Mouse (Mus musculus): ENCODE measurements around the gene Dqx1.

- TF ChIP-seq CTCF (IDR thresholded peaks at IDR 0.05; ENCODE audit: extremely low read depth, insufficient read length, insufficient replicate concordance, low read depth, low read length) (no peak), POLR2A (IDR thresholded peaks at IDR 0.05; ENCODE audit: low read depth, low read length) (no peak)
These were observed 26.5 kb upstream of the Dqx1 start for GRCm38 (mm10) chr6:83031111-83031510.

All from small intestine, adult 2 months (tissue).